In genomic region chr11:86993041-86994037, GRCm38 (mm10) we compare ENCODE assay signal across 8 mouse cellular contexts. TPM values are rescaled to one million over a fixed set of nuclear protein-coding genes. Genes with fewer than 3 reads are reported as not detected.
DNase-seq lines count a peak whose midpoint lies in the region; ATAC-seq lines count a peak whose summit lies in the region.

Gene Ypel2 (minus strand): TSS chr11:86993707.

- H3K36me3 ChIP-seq in intestine, embryonic 14.5 days (ENCODE audit: control insufficient read depth, insufficient read depth, low read length): no peaks in the 10 kb centered on the region

- peaks cover 10% of the 10 kb centered on the region for H3K4me1 ChIP-seq in intestine, embryonic 14.5 days (replicated peaks; ENCODE audit: control insufficient read depth, insufficient read depth, low read length)

- H3K4me2 ChIP-seq in intestine, embryonic 14.5 days (ENCODE audit: low read length): peak within 1 kb of the TSS; percentile 57

- peak within 1 kb of the TSS; percentile 73 for H3K9ac ChIP-seq in intestine, embryonic 14.5 days (ENCODE audit: low read length)

- under 1% methylated on average over 95 of the region's 96 CpGs for WGBS in intestine, embryonic 14.5 days

- H3K27me3 ChIP-seq in intestine, embryonic 14.5 days (replicated peaks; ENCODE audit: control insufficient read depth, insufficient read depth, low read length): no peaks in the 10 kb centered on the region

- peak within 1 kb of the TSS; percentile 96 for H3K4me3 ChIP-seq in intestine, embryonic 14.5 days (ENCODE audit: low read depth, low read length)

- ATAC-seq in intestine, embryonic 14.5 days (replicated peaks; ENCODE audit: low FRiP score, low TSS enrichment, low read depth): peak; percentile 99
- ATAC-seq in megakaryocyte-erythroid progenitor cell, adult 5-6 weeks (replicated peaks; ENCODE audit: low FRiP score, low TSS enrichment, poor library complexity, severe bottlenecking): peak; percentile 79

- DNase-seq in adrenal gland, adult (ENCODE audit: inconsistent age in 2 of 2, low spot score in 1 of 2): peak; percentile 98
- DNase-seq in embryo, embryonic 10 days (ENCODE audit: low spot score): peak; percentile 97
- DNase-seq in gastrocnemius, postnatal 25 days: peak; percentile 99
- peak; percentile 90 for DNase-seq in intestine, embryonic 14.5 days (ENCODE audit: low spot score)
- DNase-seq in left cerebral cortex, postnatal 14 days (ENCODE audit: low spot score in 2 of 2): peak; percentile 98 to 99
- DNase-seq in right cerebral cortex, postnatal 14 days: peak; percentile 98
- DNase-seq in urinary bladder, postnatal 25 days (ENCODE audit: low spot score): peak; percentile 86

- H3K27ac ChIP-seq in intestine, embryonic 14.5 days (ENCODE audit: low read depth): peak within 1 kb of the TSS; percentile 80

- intact Hi-C loops in left cerebral cortex, postnatal 14 days (cut with DNase I): loop anchor here (5.0 to 10.0 kb wide), 3 partner anchors 36 to 99 kb away; no protein-coding TSS in a partner anchor

- no peaks in the 10 kb centered on the region for H3K9me3 ChIP-seq in intestine, embryonic 14.5 days (ENCODE audit: control insufficient read depth, low read length)

RNA-seq across cellular contexts. Expression of gene Ypel2, which starts in this region (rescaled TPM):
- 1 to 10 TPM; 3.7 to 8.0 TPM for total RNA-seq in gastrocnemius, postnatal 25 days (2021)
- 5.3 and 5.9 TPM in 2 replicates for polyA plus RNA-seq in intestine, embryonic 14.5 days (2014; fragmentation: Nextera tagmentation; extraction: Ambion mirVana)
- 10 to 100 TPM; 37.9 to 41.1 TPM for total RNA-seq in left cerebral cortex, postnatal 14 days (2021)
- total RNA-seq in megakaryocyte-erythroid progenitor cell, adult 5-6 weeks (2014; fragmentation: Nextera tagmentation): 0.79 and 1.0 TPM in 2 replicates
- total RNA-seq in megakaryocyte-erythroid progenitor cell, adult 5-6 weeks (2017): 1.0 TPM in 2 replicates

Comparison
In these comparisons a context has a peak if more than half of its experiments do, and no peak if none do; other contexts are left out.
1. Peak in every context shown above with its lines: DNase-seq, ATAC-seq, H3K4me3 ChIP-seq and H3K27ac ChIP-seq.
2. RNA of gene Ypel2 (total RNA-seq): 37.9 to 41.1 TPM in left cerebral cortex, postnatal 14 days; 3.7 to 8.0 TPM in gastrocnemius, postnatal 25 days and 0.79 to 1.0 TPM in megakaryocyte-erythroid progenitor cell, adult 5-6 weeks; every median in the first group is over 4 times any median in the second.